Mouse (Mus musculus) c-Kit-positive CD71-positive TER-119-negative erythroid progenitor cells, embryonic 14.5 days (primary cell): ENCODE data around the gene Zfp282.
"Not testable (repeated sequence)": the region's sequence is repeated elsewhere in the genome, so short reads cannot be mapped to it uniquely, and the experiment has no call there.

Source experiments
- DNase-seq: peaks from one replicate; pipeline ENCODE4 v3.0.0-alpha.2; 2013; ENCODE audit warnings: low read depth

Gene Zfp282

GRCm38 (mm10) chr6:47877058-47877457 is at the start of gene Zfp282:
Gene Zfp282 (plus strand): TSS chr6:47877204.
- no peak for DNase-seq

- no peak for DNase-seq
These were observed 49.5 kb upstream of the Zfp282 start for GRCm38 (mm10) chr6:47827462-47827861.

- no peak for DNase-seq
These were observed 48.1 kb upstream of the Zfp282 start for GRCm38 (mm10) chr6:47828950-47829349.

- no peak for DNase-seq
These were observed 46.6 kb upstream of the Zfp282 start, which contains the start of gene Zfp786 for GRCm38 (mm10) chr6:47830104-47831078. Gene Zfp786 (minus strand): TSS chr6:47830867.

GRCm38 (mm10) chr6:47832220-47832619 is 44.8 kb upstream of the Zfp282 start:
- DNase-seq: no peak

- peak; percentile 85 for DNase-seq
These were observed 41.5 kb upstream of the Zfp282 start, which contains the start of gene Zfp398 for GRCm38 (mm10) chr6:47835482-47835983. Gene Zfp398 (plus strand): TSS chr6:47835661.

GRCm38 (mm10) chr6:47835984-47836521 is 41.0 kb upstream of the Zfp282 start:
- DNase-seq: no peak

GRCm38 (mm10) chr6:47837630-47838029 is 39.4 kb upstream of the Zfp282 start:
- DNase-seq: no peak

- no peak for DNase-seq
These were observed 35.9 kb upstream of the Zfp282 start for GRCm38 (mm10) chr6:47841077-47841476.

GRCm38 (mm10) chr6:47841831-47842230 is 35.2 kb upstream of the Zfp282 start:
- DNase-seq: no peak

GRCm38 (mm10) chr6:47842337-47842736 is 34.7 kb upstream of the Zfp282 start:
- no peak for DNase-seq

- no peak for DNase-seq
These were observed 31.2 kb upstream of the Zfp282 start for GRCm38 (mm10) chr6:47845779-47846178.

- DNase-seq: no peak
These were observed 19.8 kb upstream of the Zfp282 start for GRCm38 (mm10) chr6:47857241-47857640.

- DNase-seq: not testable (repeated sequence)
These were observed 19.3 kb upstream of the Zfp282 start for GRCm38 (mm10) chr6:47857729-47858128.

GRCm38 (mm10) chr6:47872266-47872665 is 4.7 kb upstream of the Zfp282 start:
- no peak for DNase-seq

- DNase-seq: peak; percentile 72
These were observed 593 bp downstream of the Zfp282 start for GRCm38 (mm10) chr6:47877461-47878132.

- peak; percentile 35 for DNase-seq
These were observed 1.1 kb downstream of the Zfp282 start for GRCm38 (mm10) chr6:47878133-47878514.

- no peak for DNase-seq
These were observed 1.6 kb downstream of the Zfp282 start for GRCm38 (mm10) chr6:47878593-47878992.

GRCm38 (mm10) chr6:47879049-47879716 is 2.2 kb downstream of the Zfp282 start:
- no peak for DNase-seq

- no peak for DNase-seq
These were observed 3.2 kb downstream of the Zfp282 start for GRCm38 (mm10) chr6:47880166-47880565.

GRCm38 (mm10) chr6:47888812-47889383 is 11.9 kb downstream of the Zfp282 start:
- no peak for DNase-seq
